Mouse (Mus musculus): ENCODE measurements around the gene Vkorc1.

GRCm38 (mm10) chr7:127922451-127923275 is 27.2 kb upstream of the Vkorc1 start:
- TF ChIP-seq MAX (IDR thresholded peaks at IDR 0.05; ENCODE audit: low read length), result no peak
- TF ChIP-seq EP300 (IDR thresholded peaks at IDR 0.05; ENCODE audit: low read length), result no peak
- TF ChIP-seq CTCF (conservative IDR thresholded peaks at IDR 0.05 in 1 of 2, IDR thresholded peaks at IDR 0.05 in 1 of 2; ENCODE audit: low read depth in 2 of 2, low read length in 2 of 2), result no peak
- TF ChIP-seq CHD2 (IDR thresholded peaks at IDR 0.05; ENCODE audit: low read length), result no peak
- TF ChIP-seq SMC3 (IDR thresholded peaks at IDR 0.05; ENCODE audit: low read depth, low read length), result no peak
- no peak for TF ChIP-seq POLR2A (IDR thresholded peaks at IDR 0.05; ENCODE audit: low read depth, low read length)
- TF ChIP-seq SIN3A (IDR thresholded peaks at IDR 0.05; ENCODE audit: low read length), result no peak
- no peak for TF ChIP-seq E2F4 (IDR thresholded peaks at IDR 0.05; ENCODE audit: insufficient replicate concordance, low read depth, low read length)
- no peak for TF ChIP-seq NELFE (IDR thresholded peaks at IDR 0.05; ENCODE audit: low read depth, low read length)
- TF ChIP-seq ETS1 (conservative IDR thresholded peaks at IDR 0.05; ENCODE audit: low read depth, low read length), result no peak

Measured in CH12.LX (cell line).